Mouse (Mus musculus) olfactory bulb, adult 2 months (tissue): ENCODE results near the gene Nmur2. TPM values are rescaled to one million over a fixed set of nuclear protein-coding genes. Genes with fewer than 3 reads are reported as not detected.

Source experiments
- H3K27ac ChIP-seq: fragments of 200-500 bp; 2 replicates; pipeline ENCODE4 v1.5.1; 2012; ENCODE audit warnings: low read depth, low read length; ENCODE audit not compliant: insufficient read depth
- H3K4me1 ChIP-seq: fragments of 200-500 bp; 2 replicates; pipeline ENCODE4 v1.6.1; 2012; ENCODE audit warnings: low read length; ENCODE audit not compliant: control insufficient read depth, insufficient read depth
- H3K4me3 ChIP-seq: fragments of 200-500 bp; 2 replicates; pipeline ENCODE4 v1.5.1; 2012; ENCODE audit warnings: mild to moderate bottlenecking, low read depth, low read length, moderate library complexity; ENCODE audit not compliant: insufficient read depth
- CTCF ChIP-seq: fragments of 200-500 bp; IDR thresholded peaks from 2 replicates; pipeline ENCODE4 v1.5.1; 2012; ENCODE audit warnings: low read depth, mild to moderate bottlenecking, low read length, moderate library complexity; ENCODE audit not compliant: insufficient read depth
- POLR2A ChIP-seq: fragments of 200-500 bp; IDR thresholded peaks from 2 replicates; pipeline ENCODE4 v1.6.1; 2012; ENCODE audit warnings: mild to moderate bottlenecking, low read depth, low read length, moderate library complexity; ENCODE audit not compliant: insufficient read depth
- WGBS: fragments of 180-500 bp; shearing (Covaris S2); methylation state at CpG from one replicate; pipeline ENCODE4 v1.1.7; 2018; 5-methylcytosine and 5-hydroxymethylcytosine counted together
- polyA plus RNA-seq: library from polyadenylated mRNA; stranded (reverse); fragments of >200 nt; gene quantifications from 2 replicates; pipeline ENCODE4 v1.2.4, GENCODE M21; 2012; ENCODE audit warnings: low replicate concordance; ENCODE audit not compliant: missing spikeins, insufficient read depth, insufficient read length

Gene Nmur2
- polyA plus RNA-seq: not detected in 2 replicates

DNA sequence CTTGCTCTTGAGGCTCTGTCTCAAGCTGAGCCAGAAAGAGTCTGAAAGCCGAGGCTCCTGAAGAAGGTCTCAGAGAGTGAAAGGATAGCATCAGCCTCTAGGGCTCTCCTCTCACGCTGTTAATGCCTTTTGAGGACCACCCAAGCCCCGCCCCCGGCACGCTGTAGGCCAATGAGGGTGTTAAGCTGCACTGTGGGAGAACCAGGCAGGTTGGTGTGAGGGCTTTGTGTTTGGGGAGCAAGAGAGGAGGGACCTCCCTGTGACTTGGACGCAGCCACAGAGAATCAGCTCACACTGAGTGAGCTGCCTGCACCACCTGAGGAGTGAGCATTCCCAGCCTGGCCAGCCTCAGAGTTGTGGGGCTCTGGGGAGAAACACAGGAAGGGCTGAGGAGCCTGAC lies at the start of gene Nmur2:
TSS of gene Nmur2 (minus strand) at position 94 of the 400 bp plus-strand sequence.
- 12% methylated on average over 6 of the region's 6 CpGs for WGBS
- no peak for TF ChIP-seq POLR2A
- no peak for TF ChIP-seq CTCF

DNA sequence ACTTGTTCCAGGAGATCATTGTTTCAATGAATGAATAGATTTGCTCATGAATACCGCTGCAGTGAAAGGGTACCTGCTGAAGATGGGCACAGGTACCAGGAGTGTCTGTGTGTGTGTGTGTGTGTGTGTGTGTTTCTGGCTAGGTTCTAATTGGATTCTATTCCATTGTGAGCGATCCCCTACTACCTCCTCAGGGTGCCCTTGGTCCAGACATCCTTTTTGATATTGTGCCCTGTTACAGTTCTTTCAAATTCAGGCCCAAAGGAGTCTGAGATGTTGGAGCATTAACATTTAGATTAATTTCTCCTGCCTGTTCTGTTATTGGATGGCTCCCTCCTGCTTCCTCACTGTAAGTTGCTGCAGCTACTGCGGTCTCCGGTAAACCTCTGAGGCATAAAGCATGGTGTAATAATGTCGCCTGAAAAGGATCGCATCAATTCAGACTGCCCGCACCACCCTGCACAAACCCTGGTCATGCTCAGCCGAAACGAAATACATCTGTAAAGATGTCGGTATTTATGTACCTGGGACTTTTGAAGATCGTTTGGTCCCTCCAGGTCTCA lies 48.4 kb upstream of the Nmur2 start:
- no peak for TF ChIP-seq POLR2A
- no peak for TF ChIP-seq CTCF
- Histone ChIP-seq H3K4me3 (no peak overlapping the region), H3K4me1 (no peaks in the 10 kb centered on the region), H3K27ac (no peak overlapping the region)
- WGBS: 93% methylated on average over 11 of the region's 11 CpGs

More for the DNA sequence above, at the start of gene Nmur2:
- no peak within 1 kb of the TSS for H3K27ac ChIP-seq
- no peak within 1 kb of the TSS for H3K4me3 ChIP-seq
- H3K4me1 ChIP-seq: no peaks in the 10 kb centered on the region; the same call in 1 of the 2 replicates

DNA sequence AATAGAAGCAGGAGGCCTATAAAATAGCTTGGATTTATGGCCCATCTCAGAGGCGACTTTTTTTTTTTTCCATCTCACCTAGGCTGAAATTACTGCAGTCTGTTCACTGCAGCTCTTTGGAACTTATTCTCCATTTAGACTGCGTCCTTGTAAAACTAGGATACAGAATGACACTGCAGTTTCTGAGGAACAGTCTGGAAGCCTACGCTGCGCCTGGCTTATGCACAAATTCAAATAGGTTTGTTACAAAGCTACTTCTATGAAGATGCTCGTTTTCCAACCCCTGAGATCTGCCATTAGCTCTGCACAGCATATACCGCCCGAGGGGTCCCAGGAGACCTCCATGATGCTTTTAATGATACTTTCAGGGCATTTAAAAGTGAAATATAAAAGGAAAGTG lies 31.3 kb upstream of the Nmur2 start:
- no peak for TF ChIP-seq POLR2A
- TF ChIP-seq CTCF: no peak
- no peak overlapping the region for H3K4me3 ChIP-seq
- H3K27ac ChIP-seq: no peak overlapping the region
- no peaks in the 10 kb centered on the region for H3K4me1 ChIP-seq
- 86% methylated on average over 7 of the region's 7 CpGs for WGBS

DNA sequence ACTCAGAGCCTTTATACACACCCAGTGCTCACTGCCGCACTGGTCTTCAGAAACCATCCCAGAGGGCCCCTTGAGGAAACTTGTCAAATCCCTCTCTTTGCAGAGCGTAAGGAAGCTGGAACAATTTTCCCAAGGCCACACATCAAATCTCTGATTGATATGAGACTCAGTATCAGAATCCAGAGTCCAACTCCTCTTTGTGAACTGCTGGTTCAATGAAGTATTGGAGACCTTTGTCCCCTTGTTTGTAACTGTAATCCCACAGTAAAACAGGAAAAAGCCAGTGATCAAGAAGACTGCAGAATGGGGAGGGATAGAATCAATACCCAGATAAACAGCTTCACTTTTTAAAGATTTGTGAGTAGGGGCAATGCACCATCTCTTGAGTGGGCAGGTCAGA lies 28.8 kb upstream of the Nmur2 start:
- Histone ChIP-seq H3K27ac (no peak overlapping the region), H3K4me1 (0 out of 2 replicates have a peak, but pooled peaks cover 2% of the 10 kb centered on the region), H3K4me3 (no peak overlapping the region)
- 97% methylated on average over 2 of the region's 2 CpGs for WGBS
- no peak for TF ChIP-seq CTCF
- TF ChIP-seq POLR2A: no peak

DNA sequence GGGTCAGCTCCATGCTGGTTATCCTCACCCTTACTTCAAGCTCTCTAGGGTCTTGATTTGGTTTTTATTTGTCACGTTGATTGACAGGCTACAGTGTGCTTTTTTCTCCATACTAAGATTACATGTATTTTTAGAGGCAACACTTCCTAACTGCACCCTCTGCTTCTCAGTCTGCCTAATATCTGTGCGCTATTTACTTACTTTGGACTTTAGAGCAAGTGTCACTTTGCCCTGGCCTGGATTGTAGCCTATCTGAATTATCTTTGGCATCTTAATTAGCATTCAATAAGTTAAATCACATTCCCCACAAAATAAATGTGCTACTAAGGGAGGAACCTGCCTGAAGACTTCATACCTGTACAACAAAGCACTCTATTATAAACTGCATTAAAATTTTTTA lies 24.3 kb upstream of the Nmur2 start:
- Histone ChIP-seq H3K27ac (no peak overlapping the region), H3K4me1 (0 out of 2 replicates have a peak, but pooled peaks cover 2% of the 10 kb centered on the region), H3K4me3 (no peak overlapping the region)
- 97% methylated on average over 2 of the region's 2 CpGs for WGBS
- no peak for TF ChIP-seq POLR2A
- TF ChIP-seq CTCF: no peak

DNA sequence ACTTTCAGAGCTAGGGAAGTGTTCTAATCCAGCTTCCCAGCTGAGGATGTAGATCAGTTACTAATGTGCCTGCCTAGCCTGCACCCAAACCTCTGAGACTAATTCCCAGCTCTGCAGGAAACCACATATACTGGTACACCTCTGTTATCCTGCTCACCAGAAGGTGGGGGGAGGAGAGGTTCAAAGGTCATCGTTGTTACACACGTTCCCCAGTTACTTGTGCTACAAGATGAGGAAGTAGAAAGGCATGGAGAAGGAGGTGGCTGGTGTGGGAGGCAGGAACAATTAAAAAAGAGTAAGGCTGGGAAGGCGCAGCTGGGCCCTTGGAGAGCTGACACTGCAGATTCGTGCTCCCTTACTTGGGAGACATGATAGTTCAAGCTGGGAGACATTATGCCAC lies 23.8 kb upstream of the Nmur2 start:
- WGBS: 42% methylated on average over 4 of the region's 4 CpGs
- no peak overlapping the region for H3K27ac ChIP-seq
- H3K4me1 ChIP-seq: 0 out of 2 replicates have a peak, but pooled peaks cover 2% of the 10 kb centered on the region
- no peak overlapping the region for H3K4me3 ChIP-seq
- TF ChIP-seq CTCF (no peak), POLR2A (no peak)

DNA sequence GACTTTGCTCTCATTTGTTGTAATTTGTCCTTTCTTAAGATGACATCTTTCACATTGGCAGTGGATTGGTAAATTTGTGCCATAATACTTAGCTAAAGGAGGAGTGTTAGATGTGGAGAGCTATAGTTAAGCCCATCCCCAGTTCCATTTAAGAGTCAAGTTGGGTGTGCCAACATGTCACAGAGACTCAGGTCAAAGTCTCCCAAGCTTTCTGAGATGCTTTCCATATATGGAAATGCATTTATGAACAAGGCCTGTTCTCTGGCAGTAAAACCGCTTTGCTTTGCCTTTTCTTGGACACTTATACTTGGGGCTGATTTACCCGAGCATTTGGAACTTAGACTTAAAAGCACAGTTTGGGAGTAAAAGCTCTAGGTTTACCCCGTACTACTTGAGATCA lies 18.4 kb upstream of the Nmur2 start:
- no peaks in the 10 kb centered on the region for H3K4me1 ChIP-seq
- no peak overlapping the region for H3K27ac ChIP-seq
- H3K4me3 ChIP-seq: no peak overlapping the region
- WGBS: 86% methylated on average over 3 of the region's 3 CpGs
- TF ChIP-seq CTCF: no peak
- TF ChIP-seq POLR2A: no peak

DNA sequence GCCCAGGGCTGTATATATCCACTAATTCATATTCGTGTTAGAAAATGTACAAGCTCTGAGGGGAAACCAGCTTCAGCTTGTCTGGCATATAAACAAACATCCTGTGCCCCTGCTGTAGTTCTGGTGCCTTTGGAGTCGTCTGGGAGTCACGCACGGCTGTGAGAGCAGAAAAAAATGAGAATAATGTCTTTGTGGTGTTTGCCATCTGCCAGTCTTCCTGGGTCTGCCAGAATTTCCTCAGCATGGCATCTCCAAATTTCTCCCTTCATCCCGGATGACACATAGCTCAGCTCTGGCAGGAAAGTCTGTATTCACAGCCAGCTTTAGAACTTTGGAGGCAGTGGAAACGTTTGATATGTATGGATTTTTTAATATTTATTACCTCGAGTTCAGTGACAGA lies 13.6 kb upstream of the Nmur2 start:
- H3K4me3 ChIP-seq: no peak overlapping the region
- TF ChIP-seq POLR2A (no peak), CTCF (no peak)
- H3K4me1 ChIP-seq: no peaks in the 10 kb centered on the region
- no peak overlapping the region for H3K27ac ChIP-seq
- 71% methylated on average over 7 of the region's 7 CpGs for WGBS

DNA sequence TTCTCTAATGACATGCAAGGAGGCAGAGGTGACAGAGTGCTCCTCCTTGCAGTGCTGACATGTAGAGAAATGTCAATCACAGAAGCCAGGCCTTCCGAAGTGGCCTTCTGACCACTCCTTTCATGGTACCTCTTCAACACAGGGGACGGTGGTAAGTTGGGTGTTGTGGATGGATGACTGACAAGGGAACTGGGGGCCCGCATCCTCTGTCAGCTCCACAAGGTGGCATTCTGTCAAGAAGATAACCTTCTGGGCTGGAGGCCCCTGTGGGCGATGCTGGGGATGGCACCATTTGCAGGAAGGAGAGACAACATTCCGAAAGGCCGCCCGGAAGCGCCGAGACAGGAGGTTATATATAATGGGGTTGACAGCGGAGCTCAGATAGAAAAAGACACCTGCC lies 14.0 kb downstream of the Nmur2 start:
- no peak overlapping the region for H3K27ac ChIP-seq
- H3K4me3 ChIP-seq: no peak overlapping the region
- peaks cover 16% of the 10 kb centered on the region for H3K4me1 ChIP-seq
- TF ChIP-seq POLR2A: no peak
- no peak for TF ChIP-seq CTCF
- 94% methylated on average over 10 of the region's 10 CpGs for WGBS
